Mouse (Mus musculus): ENCODE measurements around the gene Tspan2. TPM values are rescaled to one million over a fixed set of nuclear protein-coding genes. Genes with fewer than 3 reads are reported as not detected.

The Tspan2 gene
- polyA plus RNA-seq, 1 experiment from 2014 or later: 2.1 TPM

GRCm38 (mm10) chr3:102717586-102718285, 16.6 kb upstream of the Tspan2 start:
- Histone ChIP-seq H3K4me2 (ENCODE audit: low read depth, low read length) (no peak overlapping the region), H3K36me3 (replicated peaks; ENCODE audit: insufficient read depth, low read length) (no peaks in the 10 kb centered on the region), H3K4me3 (ENCODE audit: low read depth, low read length) (no peak overlapping the region), H3K9ac (replicated peaks) (no peak overlapping the region), H3K9me3 (ENCODE audit: low read length) (no peaks in the 10 kb centered on the region), H3K27ac (ENCODE audit: low read depth) (no peak overlapping the region), H3K27me3 (ENCODE audit: insufficient read depth, low read length) (no peaks in the 10 kb centered on the region), H3K4me1 (ENCODE audit: insufficient read depth) (peaks cover 7% of the 10 kb centered on the region; the same call in 1 of the 2 replicates)
- WGBS (ENCODE audit: insufficient replicate concordance): 73% methylated on average over 3 of the region's 3 CpGs
- ATAC-seq (no peak), DNase-seq (no peak)
- TF ChIP-seq EP300 (IDR thresholded peaks at IDR 0.05; ENCODE audit: low read depth) (no peak), CTCF (IDR thresholded peaks at IDR 0.05; ENCODE audit: low read depth) (no peak)

GRCm38 (mm10) chr3:102723154-102723553, 11.2 kb upstream of the Tspan2 start:
- H3K27ac ChIP-seq (ENCODE audit: low read depth): no peak overlapping the region
- ATAC-seq: no peak

GRCm38 (mm10) chr3:102723841-102724570, 10.3 kb upstream of the Tspan2 start:
- TF ChIP-seq CTCF (IDR thresholded peaks at IDR 0.05; ENCODE audit: low read depth) (no peak), EP300 (IDR thresholded peaks at IDR 0.05; ENCODE audit: low read depth) (no peak)
- Histone ChIP-seq H3K4me3 (ENCODE audit: low read depth, low read length) (peak overlapping the region; percentile 28), H3K27ac (ENCODE audit: low read depth) (peak overlapping the region; percentile 67), H3K4me2 (ENCODE audit: low read depth, low read length) (peak overlapping the region; percentile 66), H3K4me1 (ENCODE audit: insufficient read depth) (peaks cover 20% of the 10 kb centered on the region), H3K9me3 (ENCODE audit: low read length) (no peaks in the 10 kb centered on the region), H3K9ac (replicated peaks) (peak overlapping the region; percentile 48), H3K36me3 (replicated peaks; ENCODE audit: insufficient read depth, low read length) (no peaks in the 10 kb centered on the region), H3K27me3 (ENCODE audit: insufficient read depth, low read length) (no peaks in the 10 kb centered on the region)
- 21% methylated on average over 6 of the region's 6 CpGs for WGBS (ENCODE audit: insufficient replicate concordance)
- ATAC-seq (peak; percentile 74), DNase-seq (peak; percentile 68)

More at GRCm38 (mm10) chr3:102723154-102723553, 11.2 kb upstream of the Tspan2 start:
- no peaks in the 10 kb centered on the region for H3K36me3 ChIP-seq (replicated peaks; ENCODE audit: insufficient read depth, low read length)
- no peak overlapping the region for H3K4me3 ChIP-seq (ENCODE audit: low read depth, low read length)
- no peak overlapping the region; the same call in 1 of the 2 replicates for H3K4me2 ChIP-seq (ENCODE audit: low read depth, low read length)
- no peaks in the 10 kb centered on the region for H3K27me3 ChIP-seq (ENCODE audit: insufficient read depth, low read length)
- no peaks in the 10 kb centered on the region for H3K9me3 ChIP-seq (ENCODE audit: low read length)
- DNase-seq: no peak
- H3K9ac ChIP-seq (replicated peaks): no peak overlapping the region
- TF ChIP-seq EP300 (IDR thresholded peaks at IDR 0.05; ENCODE audit: low read depth) (no peak), CTCF (IDR thresholded peaks at IDR 0.05; ENCODE audit: low read depth) (no peak)
- WGBS (ENCODE audit: insufficient replicate concordance): 55% methylated on average over 4 of the region's 4 CpGs
- H3K4me1 ChIP-seq (ENCODE audit: insufficient read depth): peaks cover 20% of the 10 kb centered on the region

GRCm38 (mm10) chr3:102724798-102725459, 9.4 kb upstream of the Tspan2 start:
- ATAC-seq (no peak), DNase-seq (no peak)
- WGBS (ENCODE audit: insufficient replicate concordance): 53% methylated on average over 7 of the region's 7 CpGs
- Histone ChIP-seq H3K9me3 (ENCODE audit: low read length) (no peaks in the 10 kb centered on the region), H3K9ac (replicated peaks) (no peak overlapping the region), H3K36me3 (replicated peaks; ENCODE audit: insufficient read depth, low read length) (no peaks in the 10 kb centered on the region), H3K27me3 (ENCODE audit: insufficient read depth, low read length) (no peaks in the 10 kb centered on the region), H3K4me2 (ENCODE audit: low read depth, low read length) (no peak overlapping the region), H3K4me1 (ENCODE audit: insufficient read depth) (peaks cover 18% of the 10 kb centered on the region), H3K4me3 (ENCODE audit: low read depth, low read length) (no peak overlapping the region), H3K27ac (ENCODE audit: low read depth) (no peak overlapping the region)
- no peak for TF ChIP-seq CTCF (IDR thresholded peaks at IDR 0.05; ENCODE audit: low read depth)
- no peak for TF ChIP-seq EP300 (IDR thresholded peaks at IDR 0.05; ENCODE audit: low read depth)

GRCm38 (mm10) chr3:102729416-102729815, 4.9 kb upstream of the Tspan2 start:
- H3K4me2 ChIP-seq (ENCODE audit: low read depth, low read length): no peak overlapping the region
- WGBS (ENCODE audit: insufficient replicate concordance): 51% methylated on average over 5 of the region's 5 CpGs
- no peaks in the 10 kb centered on the region for H3K36me3 ChIP-seq (replicated peaks; ENCODE audit: insufficient read depth, low read length)
- ATAC-seq: no peak
- H3K4me1 ChIP-seq (ENCODE audit: insufficient read depth): peaks cover 14% of the 10 kb centered on the region
- H3K27me3 ChIP-seq (ENCODE audit: insufficient read depth, low read length): peaks cover under 1% of the 10 kb centered on the region; the same call in 1 of the 2 replicates
- no peak for DNase-seq
- no peaks in the 10 kb centered on the region for H3K9me3 ChIP-seq (ENCODE audit: low read length)
- TF ChIP-seq EP300 (IDR thresholded peaks at IDR 0.05; ENCODE audit: low read depth): no peak
- no peak for TF ChIP-seq CTCF (IDR thresholded peaks at IDR 0.05; ENCODE audit: low read depth)
- H3K4me3 ChIP-seq (ENCODE audit: low read depth, low read length): no peak overlapping the region
- no peak overlapping the region for H3K9ac ChIP-seq (replicated peaks)
- H3K27ac ChIP-seq (ENCODE audit: low read depth): no peak overlapping the region

GRCm38 (mm10) chr3:102731112-102731511, 3.2 kb upstream of the Tspan2 start:
- Histone ChIP-seq H3K4me1 (ENCODE audit: insufficient read depth) (peaks cover 14% of the 10 kb centered on the region), H3K4me2 (ENCODE audit: low read depth, low read length) (no peak overlapping the region), H3K4me3 (ENCODE audit: low read depth, low read length) (no peak overlapping the region), H3K36me3 (replicated peaks; ENCODE audit: insufficient read depth, low read length) (no peaks in the 10 kb centered on the region), H3K27me3 (ENCODE audit: insufficient read depth, low read length) (peaks cover 17% of the 10 kb centered on the region), H3K9ac (replicated peaks) (no peak overlapping the region), H3K9me3 (ENCODE audit: low read length) (no peaks in the 10 kb centered on the region), H3K27ac (ENCODE audit: low read depth) (no peak overlapping the region)
- TF ChIP-seq EP300 (IDR thresholded peaks at IDR 0.05; ENCODE audit: low read depth) (no peak), CTCF (IDR thresholded peaks at IDR 0.05; ENCODE audit: low read depth) (no peak)
- DNase-seq (no peak), ATAC-seq (no peak)
- WGBS (ENCODE audit: insufficient replicate concordance): 62% methylated on average over 3 of the region's 3 CpGs
